11 mouse cellular contexts compared by ENCODE assay signal in genomic region chr9:44131276-44131590, GRCm38 (mm10). TPM values are rescaled to one million over a fixed set of nuclear protein-coding genes. Genes with fewer than 3 reads are reported as not detected.
DNase-seq lines count a peak whose midpoint lies in the region; ATAC-seq and TF ChIP-seq lines count a peak whose summit lies in the region.
"Had no signal": no experiment of that assay in that cellular context is flagged by ENCODE, and none has a peak within 500 bp of the region (broad histone marks: within the 10 kb centered on the region; RNA-seq: fewer than 3 reads in every experiment).

No protein-coding gene starts in this region.

- 52% methylated on average over 7 of the region's 7 CpGs for WGBS in heart, postnatal 0 days
- WGBS in midbrain, embryonic 11.5 days, result 32% methylated on average over 7 of the region's 7 CpGs
- WGBS in midbrain, postnatal 0 days, result 47% methylated on average over 7 of the region's 7 CpGs
- 45% methylated on average over 7 of the region's 7 CpGs for WGBS in intestine, embryonic 16.5 days
- WGBS in stomach, embryonic 16.5 days, result 55% methylated on average over 7 of the region's 7 CpGs

- H3K27ac ChIP-seq in heart, postnatal 0 days (ENCODE audit: low read depth), result peak overlapping the region; percentile 97
- H3K27ac ChIP-seq in midbrain, embryonic 11.5 days (ENCODE audit: low read depth, low read length), result no peak overlapping the region; the same call in 1 of the 2 replicates
- H3K27ac ChIP-seq in midbrain, postnatal 0 days (ENCODE audit: low read depth, low read length), result no peak overlapping the region
- H3K27ac ChIP-seq in intestine, embryonic 16.5 days (ENCODE audit: low read length), result peak overlapping the region; percentile 80
- peak overlapping the region; percentile 95 for H3K27ac ChIP-seq in stomach, embryonic 16.5 days (ENCODE audit: low read length)

- no peaks in the 10 kb centered on the region for H3K9me3 ChIP-seq in heart, postnatal 0 days (replicated peaks; ENCODE audit: control insufficient read depth, low read length)
- H3K9me3 ChIP-seq in midbrain, embryonic 11.5 days (ENCODE audit: control insufficient read depth, low read length), result no peaks in the 10 kb centered on the region
- H3K9me3 ChIP-seq in midbrain, postnatal 0 days (ENCODE audit: low read length), result no peaks in the 10 kb centered on the region
- no peaks in the 10 kb centered on the region for H3K9me3 ChIP-seq in intestine, embryonic 16.5 days (ENCODE audit: control insufficient read depth, low read length)
- no peaks in the 10 kb centered on the region for H3K9me3 ChIP-seq in stomach, embryonic 16.5 days (replicated peaks; ENCODE audit: control insufficient read depth, low read length)
- H3K9me3 ChIP-seq: megakaryocyte, embryonic 14.5 days had no signal

- H3K4me1 ChIP-seq in heart, postnatal 0 days (ENCODE audit: control insufficient read depth, insufficient read depth), result peaks cover 36% of the 10 kb centered on the region
- peaks cover 40% of the 10 kb centered on the region for H3K4me1 ChIP-seq in midbrain, embryonic 11.5 days (ENCODE audit: control insufficient read depth, insufficient read depth, low read length)
- H3K4me1 ChIP-seq in midbrain, postnatal 0 days (ENCODE audit: insufficient read depth, low read length), result peaks cover 10% of the 10 kb centered on the region
- H3K4me1 ChIP-seq in intestine, embryonic 16.5 days (ENCODE audit: control insufficient read depth, insufficient read depth, low read length), result peaks cover 45% of the 10 kb centered on the region
- peaks cover 44% of the 10 kb centered on the region for H3K4me1 ChIP-seq in stomach, embryonic 16.5 days (ENCODE audit: control insufficient read depth, insufficient read depth, low read length)

- DNase-seq in heart, postnatal 0 days (ENCODE audit: low spot score), result no peak
- no peak for DNase-seq in heart, adult 18-20 months
- DNase-seq in midbrain, embryonic 11.5 days (ENCODE audit: low spot score, missing footprints), result no peak
- no peak for DNase-seq in midbrain, postnatal 0 days (ENCODE audit: low spot score)
- no peak for DNase-seq in adrenal gland, postnatal 10 days
- DNase-seq in MN1 (ENCODE audit: low spot score), result no peak

- TF ChIP-seq CTCF in heart, postnatal 0 days (IDR thresholded peaks at IDR 0.05; ENCODE audit: low read depth), result no peak
- no peak for TF ChIP-seq CTCF in midbrain, postnatal 0 days (IDR thresholded peaks at IDR 0.05)

- peak overlapping the region; percentile 86 for H3K4me2 ChIP-seq in heart, postnatal 0 days (ENCODE audit: low read depth, low read length)
- no peak overlapping the region for H3K4me2 ChIP-seq in midbrain, embryonic 11.5 days
- no peak overlapping the region for H3K4me2 ChIP-seq in midbrain, postnatal 0 days (ENCODE audit: low read depth, low read length, poor library complexity, severe bottlenecking)
- H3K4me2 ChIP-seq in intestine, embryonic 16.5 days (ENCODE audit: low read depth, low read length), result no peak overlapping the region
- H3K4me2 ChIP-seq in stomach, embryonic 16.5 days (ENCODE audit: low read depth, low read length), result 0 out of 2 replicates have a peak overlapping the region, but pooled peaks have one; percentile 10

- ATAC-seq in heart, postnatal 0 days (ENCODE audit: insufficient read depth, low read depth), result no peak
- no peak for ATAC-seq in midbrain, embryonic 11.5 days (ENCODE audit: low FRiP score)
- no peak for ATAC-seq in midbrain, postnatal 0 days (ENCODE audit: low FRiP score)
- no peak for ATAC-seq in intestine, embryonic 16.5 days
- no peak for ATAC-seq in stomach, embryonic 16.5 days (ENCODE audit: insufficient read depth, low FRiP score)

- H3K27me3 ChIP-seq in heart, postnatal 0 days (ENCODE audit: control insufficient read depth, insufficient read depth, low read length), result no peaks in the 10 kb centered on the region
- peaks cover 28% of the 10 kb centered on the region for H3K27me3 ChIP-seq in midbrain, embryonic 11.5 days (ENCODE audit: control insufficient read depth, insufficient read depth, low read length)
- peaks cover 27% of the 10 kb centered on the region for H3K27me3 ChIP-seq in midbrain, postnatal 0 days (ENCODE audit: insufficient read depth, low read length)
- H3K27me3 ChIP-seq in intestine, embryonic 16.5 days (replicated peaks; ENCODE audit: control insufficient read depth, insufficient read depth, low read length), result peaks cover 15% of the 10 kb centered on the region
- H3K27me3 ChIP-seq in stomach, embryonic 16.5 days (ENCODE audit: control insufficient read depth, insufficient read depth, low read length), result no peaks in the 10 kb centered on the region

- TF ChIP-seq EP300 in heart, postnatal 0 days (IDR thresholded peaks at IDR 0.05; ENCODE audit: low read depth), result no peak

- H3K36me3 ChIP-seq in heart, postnatal 0 days (replicated peaks; ENCODE audit: control insufficient read depth, insufficient read depth, low read length), result no peaks in the 10 kb centered on the region
- no peaks in the 10 kb centered on the region for H3K36me3 ChIP-seq in midbrain, embryonic 11.5 days (ENCODE audit: control insufficient read depth, insufficient read depth, low read length)
- no peaks in the 10 kb centered on the region for H3K36me3 ChIP-seq in midbrain, postnatal 0 days (ENCODE audit: insufficient read depth, low read length)
- no peaks in the 10 kb centered on the region for H3K36me3 ChIP-seq in intestine, embryonic 16.5 days (ENCODE audit: control insufficient read depth, insufficient read depth, low read length)
- H3K36me3 ChIP-seq in stomach, embryonic 16.5 days (ENCODE audit: control insufficient read depth, insufficient read depth, low read length), result no peaks in the 10 kb centered on the region

- no peak overlapping the region for H3K4me3 ChIP-seq in heart, postnatal 0 days (ENCODE audit: low read depth, low read length)
- no peak overlapping the region for H3K4me3 ChIP-seq in midbrain, embryonic 11.5 days (ENCODE audit: low read depth, low read length)
- no peak overlapping the region for H3K4me3 ChIP-seq in midbrain, postnatal 0 days (ENCODE audit: low read depth, low read length)
- H3K4me3 ChIP-seq in intestine, embryonic 16.5 days (ENCODE audit: low read length), result no peak overlapping the region
- H3K4me3 ChIP-seq in stomach, embryonic 16.5 days (replicated peaks; ENCODE audit: low read length), result no peak overlapping the region

- no peak overlapping the region for H3K9ac ChIP-seq in heart, postnatal 0 days (replicated peaks; ENCODE audit: low read depth, low read length)
- H3K9ac ChIP-seq in midbrain, embryonic 11.5 days (ENCODE audit: low read length), result peak overlapping the region; percentile 64; the same call in 1 of the 2 replicates
- no peak overlapping the region for H3K9ac ChIP-seq in midbrain, postnatal 0 days (replicated peaks; ENCODE audit: low read length, poor library complexity, severe bottlenecking)
- H3K9ac ChIP-seq in intestine, embryonic 16.5 days (ENCODE audit: low read depth, low read length), result no peak overlapping the region
- 0 out of 2 replicates have a peak overlapping the region, but pooled peaks have one; percentile 19 for H3K9ac ChIP-seq in stomach, embryonic 16.5 days (ENCODE audit: low read length)

RNA-seq across cellular contexts. Expression of gene Mcam, which starts 3.0 kb away (rescaled TPM):
- 190 and 209 TPM in 2 replicates for total RNA-seq in heart, postnatal 0 days (2014; rRNA removed; ENCODE audit: low replicate concordance)
- 47.1 and 54.2 TPM in 2 replicates for polyA plus RNA-seq in heart, postnatal 0 days (2015; fragmentation: Nextera tagmentation; extraction: Ambion mirVana)
- 10 to 100 TPM; 31.0 to 38.6 TPM for total RNA-seq in heart, adult 18-20 months (2021)
- polyA plus RNA-seq in midbrain, embryonic 11.5 days (2014; fragmentation: Nextera tagmentation; extraction: Ambion mirVana), result 14.5 and 15.2 TPM in 2 replicates
- total RNA-seq in midbrain, postnatal 0 days (2014; rRNA removed), result 14.6 and 19.9 TPM in 2 replicates
- 4.4 TPM in 2 replicates for polyA plus RNA-seq in midbrain, postnatal 0 days (2015; fragmentation: Nextera tagmentation; extraction: Ambion mirVana)
- polyA plus RNA-seq in intestine, embryonic 16.5 days (2015; fragmentation: Nextera tagmentation; extraction: Ambion mirVana), result 42.9 and 45.1 TPM in 2 replicates
- polyA plus RNA-seq in stomach, embryonic 16.5 days (2015; fragmentation: Nextera tagmentation; extraction: Ambion mirVana), result 53.6 and 56.9 TPM in 2 replicates
- total RNA-seq in adrenal gland, postnatal 10 days (2021), result 100 to 1,000 TPM in 1 of 2 experiments, 10 to 100 TPM in 1; 85.0 to 114 TPM

RNA-seq across cellular contexts. Expression of gene Rnf26, which starts 17.9 kb away (rescaled TPM):
- 13.0 and 16.6 TPM in 2 replicates for total RNA-seq in heart, postnatal 0 days (2014; rRNA removed; ENCODE audit: low replicate concordance)
- 13.7 and 14.1 TPM in 2 replicates for polyA plus RNA-seq in heart, postnatal 0 days (2015; fragmentation: Nextera tagmentation; extraction: Ambion mirVana)
- 1 to 10 TPM; 5.9 to 6.0 TPM for total RNA-seq in heart, adult 18-20 months (2021)
- 49.5 and 56.4 TPM in 2 replicates for polyA plus RNA-seq in midbrain, embryonic 11.5 days (2014; fragmentation: Nextera tagmentation; extraction: Ambion mirVana)
- total RNA-seq in midbrain, postnatal 0 days (2014; rRNA removed), result 13.0 and 15.0 TPM in 2 replicates
- 33.4 and 34.1 TPM in 2 replicates for polyA plus RNA-seq in midbrain, postnatal 0 days (2015; fragmentation: Nextera tagmentation; extraction: Ambion mirVana)
- 45.4 and 48.1 TPM in 2 replicates for polyA plus RNA-seq in intestine, embryonic 16.5 days (2015; fragmentation: Nextera tagmentation; extraction: Ambion mirVana)
- polyA plus RNA-seq in stomach, embryonic 16.5 days (2015; fragmentation: Nextera tagmentation; extraction: Ambion mirVana), result 42.3 and 50.6 TPM in 2 replicates
- 10 to 100 TPM; 29.3 to 35.5 TPM for total RNA-seq in adrenal gland, postnatal 10 days (2021)

RNA-seq across cellular contexts. Expression of gene Gm49380, which starts 17.9 kb away (rescaled TPM):
- total RNA-seq in heart, postnatal 0 days (2014; rRNA removed; ENCODE audit: low replicate concordance), result not detected in 2 replicates
- polyA plus RNA-seq in heart, postnatal 0 days (2015; fragmentation: Nextera tagmentation; extraction: Ambion mirVana), result 0.10 TPM in 1 of 2 replicates, not detected in the other
- under 1 TPM in 1 of 2 experiments, not detected in 1; 0.37 TPM for total RNA-seq in heart, adult 18-20 months (2021)
- 0.23 and 0.36 TPM in 2 replicates for polyA plus RNA-seq in midbrain, embryonic 11.5 days (2014; fragmentation: Nextera tagmentation; extraction: Ambion mirVana)
- not detected in 2 replicates for total RNA-seq in midbrain, postnatal 0 days (2014; rRNA removed)
- 0.07 and 0.27 TPM in 2 replicates for polyA plus RNA-seq in midbrain, postnatal 0 days (2015; fragmentation: Nextera tagmentation; extraction: Ambion mirVana)
- polyA plus RNA-seq in intestine, embryonic 16.5 days (2015; fragmentation: Nextera tagmentation; extraction: Ambion mirVana), result 0.05 and 0.12 TPM in 2 replicates
- polyA plus RNA-seq in stomach, embryonic 16.5 days (2015; fragmentation: Nextera tagmentation; extraction: Ambion mirVana), result 0.19 and 0.21 TPM in 2 replicates
- under 1 TPM in 1 of 2 experiments, not detected in 1; 0.51 TPM for total RNA-seq in adrenal gland, postnatal 10 days (2021)
- total RNA-seq: common myeloid progenitor, adult 5-6 weeks; MEL had no signal

RNA-seq across cellular contexts. Expression of gene C1qtnf5, which starts 24.2 kb away (rescaled TPM):
- 9.0 TPM in 2 replicates for total RNA-seq in heart, postnatal 0 days (2014; rRNA removed; ENCODE audit: low replicate concordance)
- 4.1 and 4.5 TPM in 2 replicates for polyA plus RNA-seq in heart, postnatal 0 days (2015; fragmentation: Nextera tagmentation; extraction: Ambion mirVana)
- total RNA-seq in heart, adult 18-20 months (2021), result 1 to 10 TPM; 5.6 to 5.9 TPM
- polyA plus RNA-seq in midbrain, embryonic 11.5 days (2014; fragmentation: Nextera tagmentation; extraction: Ambion mirVana), result 0.85 and 0.99 TPM in 2 replicates
- 16.6 and 29.0 TPM in 2 replicates for total RNA-seq in midbrain, postnatal 0 days (2014; rRNA removed)
- polyA plus RNA-seq in midbrain, postnatal 0 days (2015; fragmentation: Nextera tagmentation; extraction: Ambion mirVana), result 9.9 and 10.7 TPM in 2 replicates
- polyA plus RNA-seq in intestine, embryonic 16.5 days (2015; fragmentation: Nextera tagmentation; extraction: Ambion mirVana), result 2.7 and 3.0 TPM in 2 replicates
- polyA plus RNA-seq in stomach, embryonic 16.5 days (2015; fragmentation: Nextera tagmentation; extraction: Ambion mirVana), result 2.4 and 2.5 TPM in 2 replicates
- 10 to 100 TPM; 16.7 to 21.9 TPM for total RNA-seq in adrenal gland, postnatal 10 days (2021)
- total RNA-seq: common myeloid progenitor, adult 5-6 weeks had no signal

RNA-seq across cellular contexts. Expression of gene Mfrp, which starts 29.7 kb away (rescaled TPM):
- total RNA-seq in heart, postnatal 0 days (2014; rRNA removed; ENCODE audit: low replicate concordance), result not detected in 2 replicates
- not detected in 2 replicates for polyA plus RNA-seq in heart, postnatal 0 days (2015; fragmentation: Nextera tagmentation; extraction: Ambion mirVana)
- total RNA-seq in heart, adult 18-20 months (2021), result not detected
- polyA plus RNA-seq in midbrain, embryonic 11.5 days (2014; fragmentation: Nextera tagmentation; extraction: Ambion mirVana), result not detected in 2 replicates
- 0.19 and 2.8 TPM in 2 replicates for total RNA-seq in midbrain, postnatal 0 days (2014; rRNA removed)
- polyA plus RNA-seq in midbrain, postnatal 0 days (2015; fragmentation: Nextera tagmentation; extraction: Ambion mirVana), result 0.05 TPM in 1 of 2 replicates, not detected in the other
- polyA plus RNA-seq in intestine, embryonic 16.5 days (2015; fragmentation: Nextera tagmentation; extraction: Ambion mirVana), result 0.18 and 0.24 TPM in 2 replicates
- 0.08 and 0.20 TPM in 2 replicates for polyA plus RNA-seq in stomach, embryonic 16.5 days (2015; fragmentation: Nextera tagmentation; extraction: Ambion mirVana)
- total RNA-seq in adrenal gland, postnatal 10 days (2021), result under 1 TPM in 1 of 2 experiments, not detected in 1; 0.30 TPM
- total RNA-seq: common myeloid progenitor, adult 5-6 weeks; MEL had no signal

Comparison
In these comparisons a context has a peak if more than half of its experiments do, and no peak if none do; other contexts are left out.
1. H3K9ac ChIP-seq: peak in midbrain, embryonic 11.5 days (single experiment) and stomach, embryonic 16.5 days (single experiment); none in heart, postnatal 0 days (single experiment), midbrain, postnatal 0 days (single experiment) and intestine, embryonic 16.5 days (single experiment).
2. H3K27ac ChIP-seq: peak in heart, postnatal 0 days (single experiment), intestine, embryonic 16.5 days (single experiment) and stomach, embryonic 16.5 days (single experiment); none in midbrain, embryonic 11.5 days (single experiment) and midbrain, postnatal 0 days (single experiment).
3. H3K4me2 ChIP-seq: peak in heart, postnatal 0 days (single experiment) and stomach, embryonic 16.5 days (single experiment); none in midbrain, embryonic 11.5 days (single experiment), midbrain, postnatal 0 days (single experiment) and intestine, embryonic 16.5 days (single experiment).